ENCODE assay signal across 8 mouse cellular contexts in genomic region chr2:21280794-21281420, GRCm38 (mm10).
A peak's percentile ranks its signal among the peaks of the same experiment; 100 is the strongest.
DNase-seq lines count a peak whose midpoint lies in the region; ATAC-seq and TF ChIP-seq lines count a peak whose summit lies in the region.

No protein-coding gene starts in this region.

- H3K36me3 ChIP-seq in kidney, adult 2 months (ENCODE audit: control insufficient read depth, insufficient read depth, low read length) = no peaks in the 10 kb centered on the region
- no peaks in the 10 kb centered on the region for H3K36me3 ChIP-seq in limb, embryonic 11.5 days (ENCODE audit: control insufficient read depth, insufficient read depth, low read length)
- no peaks in the 10 kb centered on the region for H3K36me3 ChIP-seq in midbrain, embryonic 15.5 days (replicated peaks)

- no peak for ATAC-seq in CD4-positive, CD25-positive, alpha-beta regulatory T cell, adult 4 months
- peak; percentile 67 for ATAC-seq in limb, embryonic 11.5 days (ENCODE audit: insufficient number of reproducible peaks, low FRiP score, low TSS enrichment, low read depth)
- peak; percentile 92 for ATAC-seq in midbrain, embryonic 15.5 days (replicated peaks)

- no peaks in the 10 kb centered on the region for H3K9me3 ChIP-seq in limb, embryonic 11.5 days (ENCODE audit: control insufficient read depth, low read length)
- H3K9me3 ChIP-seq in midbrain, embryonic 15.5 days = no peaks in the 10 kb centered on the region

- H3K27ac ChIP-seq in kidney, adult 2 months (ENCODE audit: insufficient read depth, low read depth, low read length) = no peak overlapping the region
- no peak overlapping the region for H3K27ac ChIP-seq in limb, embryonic 11.5 days (replicated peaks; ENCODE audit: low read depth, low read length)
- H3K27ac ChIP-seq in midbrain, embryonic 15.5 days = no peak overlapping the region

- peak; percentile 71 for DNase-seq in CD4-positive, CD25-positive, alpha-beta regulatory T cell, adult 2 months (ENCODE audit: low read depth, low spot score)
- DNase-seq in embryo, embryonic 11 days = peak; percentile 87
- peak; percentile 59 to 77 for DNase-seq in gastrocnemius, postnatal 4 days (ENCODE audit: low spot score in 2 of 2)
- DNase-seq in kidney, adult 2 months = peak; percentile 61
- peak; percentile 86 for DNase-seq in limb, embryonic 11.5 days (ENCODE audit: low spot score)
- DNase-seq in spleen, postnatal 10 days (ENCODE audit: low spot score in 2 of 2) = peak; percentile 34 to 74

- H3K4me3 ChIP-seq in kidney, adult 2 months (ENCODE audit: insufficient read depth, low read depth, low read length) = no peak overlapping the region
- H3K4me3 ChIP-seq in limb, embryonic 11.5 days (ENCODE audit: low read depth, low read length) = no peak overlapping the region
- H3K4me3 ChIP-seq in midbrain, embryonic 15.5 days = no peak overlapping the region

- 28% methylated on average over 9 of the region's 9 CpGs for WGBS in kidney, adult 2 months
- WGBS in limb, embryonic 11.5 days = 36% methylated on average over 9 of the region's 9 CpGs
- WGBS in midbrain, embryonic 15.5 days = 30% methylated on average over 9 of the region's 9 CpGs

- H3K27me3 ChIP-seq in kidney, adult 2 months (replicated peaks; ENCODE audit: control insufficient read depth, insufficient read depth, low read length) = no peaks in the 10 kb centered on the region
- H3K27me3 ChIP-seq in limb, embryonic 11.5 days (ENCODE audit: control insufficient read depth, insufficient read depth, low read length) = no peaks in the 10 kb centered on the region
- no peaks in the 10 kb centered on the region for H3K27me3 ChIP-seq in midbrain, embryonic 15.5 days (replicated peaks)

- H3K4me2 ChIP-seq in limb, embryonic 11.5 days (ENCODE audit: low read depth, severe bottlenecking) = no peak overlapping the region
- no peak overlapping the region for H3K4me2 ChIP-seq in midbrain, embryonic 15.5 days

- H3K4me1 ChIP-seq in kidney, adult 2 months (ENCODE audit: control insufficient read depth, insufficient read depth, low read length) = no peaks in the 10 kb centered on the region
- H3K4me1 ChIP-seq in limb, embryonic 11.5 days (ENCODE audit: control insufficient read depth, insufficient read depth, low read length) = no peaks in the 10 kb centered on the region
- H3K4me1 ChIP-seq in midbrain, embryonic 15.5 days = no peaks in the 10 kb centered on the region

- no peak overlapping the region for H3K9ac ChIP-seq in limb, embryonic 11.5 days (ENCODE audit: low read length)
- H3K9ac ChIP-seq in midbrain, embryonic 15.5 days = no peak overlapping the region

- TF ChIP-seq POLR2A in kidney, adult 2 months (IDR thresholded peaks at IDR 0.05; ENCODE audit: low read depth, low read length) = no peak

- peak; percentile 75 for TF ChIP-seq CTCF in kidney, adult 2 months (conservative IDR thresholded peaks at IDR 0.05; ENCODE audit: insufficient read depth, insufficient read length, low read depth, low read length)
